Mouse (Mus musculus) embryonic stem cell, embryonic (primary cell): ENCODE data around the gene Gm42417.

ENCODE experiments used
- CTCF ChIA-PET, 4 experiments: fragments of 300-600 bp in 2 of 4; fragments of 350-600 bp in 2 of 4; sonication (Branson Sonifier 250); formaldehyde crosslinking; loops; one replicate each; lab custom pipeline; 2022; ENCODE audit warnings: inconsistent platforms in 2 of 4; lab: Charles Lee
- POLR2A ChIA-PET, 4 experiments: fragments of 300-600 bp in 2 of 4; fragments of 350-600 bp in 2 of 4; sonication (Branson Sonifier 250); formaldehyde crosslinking; loops; one replicate each; lab custom pipeline; 2022; ENCODE audit warnings: antibody characterized with exemption in 4 of 4, inconsistent platforms in 1 of 4; lab: Charles Lee

Gene Gm42417

DNA sequence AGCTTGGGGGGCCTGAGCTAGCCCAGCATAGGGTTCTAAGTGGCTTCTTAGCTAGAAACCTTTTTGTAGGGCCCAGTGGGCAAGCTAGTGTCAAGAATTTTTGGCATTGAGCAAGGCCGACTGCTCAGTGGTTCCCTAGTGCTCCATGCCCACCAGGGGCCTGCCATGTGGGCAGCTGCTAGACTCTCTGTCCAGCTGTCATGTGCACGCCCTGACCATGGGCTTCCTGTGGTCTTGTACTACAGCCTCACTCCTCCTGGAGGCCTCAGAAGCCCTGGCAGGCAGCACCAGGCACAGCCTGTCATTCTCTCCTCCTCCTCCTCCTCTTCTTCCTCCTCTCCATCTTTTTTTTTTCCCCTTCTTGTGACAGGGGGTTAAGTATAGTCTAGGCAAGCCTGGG, 41.9 kb downstream of the Gm42417 start:
- ChIA-PET CTCF (interaction anchor here in 3 of 4 experiments (0.7 to 1.5 kb wide), 5 partner anchors 14 to 174 kb away, joined by 3 to 6 read pairs (median 4); no protein-coding TSS in a partner anchor), POLR2A (interaction anchor here in 1 of 4 experiments (1.1 kb wide), 1 partner anchor 10 kb away, joined by 3 read pairs; no protein-coding TSS in a partner anchor)

DNA sequence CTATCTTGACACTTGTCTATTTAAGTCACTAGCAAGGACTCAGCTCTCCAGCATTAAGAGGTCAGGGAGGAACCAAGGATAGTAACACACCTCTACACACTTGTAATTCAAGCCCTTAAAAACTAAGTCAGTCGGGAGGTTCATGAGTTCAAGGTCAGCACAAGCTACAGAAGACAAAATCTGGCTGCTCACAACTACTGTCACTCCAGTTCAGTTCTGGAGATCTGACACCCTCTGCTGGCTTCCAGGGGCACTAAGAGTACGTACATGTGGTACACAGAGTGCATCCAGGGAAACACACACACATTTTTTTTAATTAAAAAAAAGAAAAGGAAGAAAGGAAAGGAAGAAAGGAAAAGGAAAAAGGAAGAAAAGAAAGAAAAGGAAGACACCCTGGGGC, 42.5 kb downstream of the Gm42417 start:
- CTCF ChIA-PET, result interaction anchor here (0.6 to 1.5 kb wide), 12 partner anchors 11 to 754 kb away, joined by 3 to 7 read pairs (median 4); no protein-coding TSS in a partner anchor
- POLR2A ChIA-PET, result interaction anchor here in 2 of 4 experiments (1.0 to 1.3 kb wide), 4 partner anchors 11 to 190 kb away, joined by 3 to 4 read pairs (median 3); no protein-coding TSS in a partner anchor

DNA sequence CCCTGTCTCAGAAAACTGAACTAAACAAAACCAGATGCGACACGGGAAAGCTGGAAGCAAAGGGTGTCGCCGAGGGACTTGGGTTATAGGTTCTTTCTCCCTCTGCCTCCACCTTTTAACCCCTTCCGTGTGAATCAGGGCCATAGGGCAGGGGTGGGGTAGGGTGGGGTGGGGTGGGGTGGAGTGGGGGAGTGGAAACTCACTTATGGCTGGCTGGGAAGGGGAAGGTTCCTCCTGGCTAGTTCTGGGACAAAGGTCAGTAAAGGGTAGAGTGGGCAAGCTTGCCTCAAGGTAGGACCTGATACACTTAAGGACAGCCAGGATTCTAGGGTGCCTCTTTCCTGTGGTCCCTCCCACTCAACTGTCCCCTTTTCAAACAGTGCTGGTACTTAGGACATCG, 45.9 kb downstream of the Gm42417 start:
- ChIA-PET CTCF (interaction anchor here in 3 of 4 experiments (0.6 to 2.2 kb wide), 7 partner anchors 8 to 1087 kb away, joined by 3 to 19 read pairs (median 5); partner anchors contain the start of gene Cnnm3 (in 1 of the 3)), POLR2A (interaction anchor here in 3 of 4 experiments (0.5 to 1.7 kb wide), 5 partner anchors 7 to 249 kb away, joined by 3 to 5 read pairs (median 3); partner anchors contain the start of genes Ankrd39 (in 1 of the 3) and Uggt1 (in 1 of the 3))

DNA sequence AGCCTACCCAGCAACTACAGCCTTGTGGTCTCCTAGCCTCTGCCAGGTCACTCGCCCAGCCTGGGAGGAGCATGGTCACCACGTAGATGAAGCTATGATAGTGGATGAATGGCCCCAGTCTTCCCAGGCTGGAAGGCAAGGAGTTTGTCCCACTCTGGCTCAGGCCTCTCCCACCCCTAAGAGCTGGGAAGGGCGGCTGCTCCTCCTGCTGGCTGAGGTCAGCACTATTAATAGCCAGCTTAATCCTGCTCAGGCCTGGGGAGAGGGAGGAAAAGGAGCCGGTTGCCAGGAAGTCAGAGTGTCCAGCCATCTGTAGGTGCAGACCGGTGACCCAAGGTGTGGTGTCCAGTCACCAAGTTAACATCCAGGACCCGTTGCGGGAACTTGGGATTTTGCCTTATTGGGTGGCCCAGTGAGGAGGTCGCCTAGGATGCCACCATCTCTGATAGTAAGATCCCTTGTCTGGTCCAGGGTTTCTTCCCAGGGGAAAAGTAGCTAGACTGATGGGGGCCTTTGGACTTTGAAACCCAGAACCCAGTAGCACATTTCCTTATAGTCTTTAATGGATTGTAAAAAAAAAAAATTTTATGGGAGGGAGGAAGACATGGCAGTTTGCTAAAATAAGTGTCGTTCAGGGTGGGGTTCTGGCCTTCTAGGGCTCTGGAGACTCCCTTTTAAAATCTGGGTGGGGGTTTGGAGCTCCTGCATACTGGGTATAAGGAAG, 46.7 kb downstream of the Gm42417 start:
- CTCF ChIA-PET, result interaction anchor here (0.6 to 2.2 kb wide), 16 partner anchors 9 to 1087 kb away, joined by 3 to 19 read pairs (median 5); partner anchors contain the start of genes Ankrd39 (in 1 of the 4), Cnnm3 (in 1 of the 4) and Cnnm4 (in 1 of the 4)
- POLR2A ChIA-PET, result interaction anchor here in 3 of 4 experiments (0.5 to 1.7 kb wide), 9 partner anchors 8 to 248 kb away, joined by 3 to 5 read pairs (median 3); partner anchors contain the start of genes Arid5a (in 2 of the 3), Ankrd39 (in 1 of the 3), Kansl3 (in 1 of the 3) and Uggt1 (in 1 of the 3)

DNA sequence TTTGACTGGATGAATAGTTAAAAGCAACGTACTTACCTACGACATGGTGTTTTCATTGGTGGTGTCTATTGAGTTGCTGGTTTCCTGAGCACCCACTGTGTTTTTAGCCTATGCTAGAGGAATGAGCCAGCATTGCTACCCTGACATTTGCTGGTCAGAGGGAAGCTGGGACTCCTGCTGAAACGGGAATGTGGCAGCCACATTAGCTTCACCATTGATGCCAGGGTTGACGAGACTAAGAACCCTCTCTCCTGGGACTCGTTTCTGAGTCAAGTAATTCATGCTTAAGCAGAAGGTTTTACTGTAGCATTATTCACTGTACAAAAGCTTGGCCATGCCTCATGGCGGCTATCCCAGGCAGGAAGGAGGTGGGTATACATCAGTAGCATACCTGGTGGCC, 49.6 kb downstream of the Gm42417 start:
- ChIA-PET CTCF (interaction anchor here in 2 of 4 experiments (0.6 to 1.0 kb wide), 3 partner anchors 12 to 846 kb away, joined by 3 to 5 read pairs (median 4); no protein-coding TSS in a partner anchor), POLR2A (interaction anchor here in 1 of 4 experiments (0.6 to 0.9 kb wide), 2 partner anchors 120 to 436 kb away, joined by 3 read pairs; no protein-coding TSS in a partner anchor)

DNA sequence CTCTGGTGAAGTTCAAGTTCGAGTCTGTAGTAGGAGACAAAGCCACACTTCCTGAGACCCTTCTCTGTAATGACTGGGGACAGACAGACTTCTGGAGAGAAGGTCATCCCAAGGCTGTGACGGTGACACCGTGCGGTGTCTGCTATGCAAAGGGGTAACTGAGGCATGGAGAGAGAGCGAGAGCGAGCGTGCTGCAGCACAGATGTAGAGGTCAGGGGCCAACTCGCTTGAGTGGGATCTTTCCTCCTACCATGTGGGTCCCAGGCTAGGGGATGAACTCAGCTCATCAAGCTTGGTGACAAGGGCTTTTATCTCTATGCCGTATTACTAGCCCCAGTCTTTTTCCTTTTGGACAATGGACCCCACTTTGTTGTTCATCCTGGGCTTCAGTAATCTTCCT, 52.1 kb downstream of the Gm42417 start:
- POLR2A ChIA-PET, result interaction anchor here in 1 of 4 experiments (0.6 kb wide), 1 partner anchor 115 kb away, joined by 3 read pairs; no protein-coding TSS in a partner anchor

DNA sequence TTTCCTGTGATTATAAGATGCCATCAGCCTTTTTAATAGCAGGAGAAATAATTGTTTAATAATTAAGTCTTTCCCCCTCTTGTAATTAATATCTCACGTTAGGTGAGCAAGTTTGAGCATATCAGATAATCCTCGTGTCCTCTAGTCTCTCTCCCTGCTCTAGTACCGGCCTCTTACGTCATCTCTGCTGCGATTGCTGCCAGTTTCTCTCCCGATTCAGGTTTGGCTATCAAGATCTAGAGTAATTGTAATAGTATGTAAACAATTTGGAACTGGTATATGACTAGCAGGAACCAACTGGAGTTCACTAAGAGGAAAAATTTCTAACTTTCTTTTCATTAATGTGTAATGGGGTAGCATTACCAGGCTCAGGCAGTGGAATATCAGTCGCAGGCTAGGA, 54.1 kb downstream of the Gm42417 start:
- ChIA-PET CTCF (interaction anchor here in 1 of 4 experiments (0.6 to 1.7 kb wide), 2 partner anchors 16 to 128 kb away, joined by 9 to 10 read pairs; no protein-coding TSS in a partner anchor), POLR2A (interaction anchor here in 3 of 4 experiments (0.6 to 1.6 kb wide), 4 partner anchors 11 to 239 kb away, joined by 3 to 5 read pairs (median 4); no protein-coding TSS in a partner anchor)

More for the DNA sequence above, 52.1 kb downstream of the Gm42417 start:
- CTCF ChIA-PET, result no interaction called here

DNA sequence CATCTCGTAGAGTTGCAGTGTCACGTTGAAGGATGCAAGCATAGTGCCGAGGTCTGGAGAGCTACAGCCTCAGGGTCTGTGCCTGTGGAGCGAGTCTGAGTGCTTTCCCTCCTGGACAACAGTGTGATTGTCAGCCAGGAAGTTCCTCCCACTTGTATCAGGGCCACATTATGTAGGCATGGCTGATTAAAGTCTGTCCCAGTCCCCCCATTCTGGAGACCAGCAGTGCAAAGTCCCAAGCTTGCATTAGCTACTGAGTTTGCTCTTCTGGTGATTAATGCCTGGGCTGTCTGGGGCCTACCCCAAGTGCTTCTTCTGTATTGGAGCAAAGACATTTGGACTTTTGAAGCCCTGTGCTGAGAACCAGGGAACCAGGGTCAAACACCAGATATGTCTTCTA, 55.4 kb downstream of the Gm42417 start:
- ChIA-PET POLR2A (interaction anchor here in 3 of 4 experiments (0.6 to 1.6 kb wide), 3 partner anchors 13 to 215 kb away, joined by 3 to 4 read pairs (median 3); no protein-coding TSS in a partner anchor), CTCF (interaction anchor here (0.5 to 2.2 kb wide), 4 partner anchors 17 to 49 kb away, joined by 3 to 7 read pairs (median 4); no protein-coding TSS in a partner anchor)
